Mouse (Mus musculus): Measurements from ENCODE around the gene Plin2.
A peak's percentile ranks its signal among the peaks of the same experiment; 100 is the strongest.
"Not testable (repeated sequence)": the region's sequence is repeated elsewhere in the genome, so short reads cannot be mapped to it uniquely, and the experiment has no call there.

Gene Plin2

DNA sequence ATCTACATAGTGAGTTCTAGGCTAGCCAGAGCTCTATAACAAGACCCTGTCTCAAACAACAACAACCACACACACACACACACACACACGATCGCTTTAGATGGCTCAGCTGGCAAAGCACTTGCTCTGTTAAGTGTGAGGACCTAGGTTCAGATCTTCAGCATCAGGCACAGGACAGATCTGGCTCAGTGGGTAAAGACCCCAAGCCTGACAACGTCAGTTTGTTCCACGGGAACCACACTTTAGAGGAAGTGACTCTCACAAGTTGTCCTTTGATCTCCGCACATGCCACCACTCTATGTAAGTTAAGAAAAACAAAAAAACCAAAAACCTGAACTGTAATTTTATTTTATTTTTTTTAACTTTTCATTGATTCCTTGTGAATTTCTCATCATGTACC is 13.4 kb upstream of the Plin2 start:
- DNase-seq: no peak

DNA sequence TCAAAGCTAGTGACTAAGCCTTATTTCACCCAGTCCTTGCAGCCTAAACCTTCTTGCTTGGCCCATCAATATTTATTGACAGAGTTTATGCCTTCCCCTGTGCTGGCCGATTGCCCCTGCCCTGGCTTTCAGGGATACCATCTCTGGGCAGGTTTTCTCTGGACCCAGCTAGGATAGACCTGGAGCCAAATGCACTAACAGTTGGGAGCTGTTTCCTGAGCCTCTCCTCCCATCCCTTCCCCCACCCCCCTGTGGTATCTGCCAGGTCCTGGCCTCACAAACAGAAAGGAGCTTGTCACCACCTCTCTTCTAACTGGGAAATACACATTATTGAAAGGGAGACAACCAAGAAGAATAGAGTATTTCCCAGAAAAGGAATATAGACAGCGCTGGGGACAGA is 12.0 kb upstream of the Plin2 start:
- no peak for DNase-seq

DNA sequence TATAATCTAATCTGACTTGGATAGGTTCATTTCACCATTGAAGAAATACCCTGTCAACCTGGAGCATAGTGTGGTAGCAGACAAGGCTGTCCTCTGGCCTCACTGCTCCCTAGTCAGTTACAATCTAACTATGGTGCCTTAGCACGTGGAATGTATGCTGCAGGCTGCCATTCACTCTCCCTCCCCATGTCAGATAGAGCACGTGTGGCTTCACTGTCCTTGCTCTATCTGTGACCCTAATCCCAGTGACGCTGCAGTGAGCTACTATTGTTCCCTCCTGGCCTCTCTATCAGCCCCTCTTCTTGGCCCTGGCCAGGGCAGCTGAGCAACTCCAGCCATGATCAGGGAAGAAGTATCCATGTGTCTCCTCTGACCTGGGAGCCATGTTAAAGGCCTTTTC is 11.6 kb upstream of the Plin2 start:
- no peak for DNase-seq

DNA sequence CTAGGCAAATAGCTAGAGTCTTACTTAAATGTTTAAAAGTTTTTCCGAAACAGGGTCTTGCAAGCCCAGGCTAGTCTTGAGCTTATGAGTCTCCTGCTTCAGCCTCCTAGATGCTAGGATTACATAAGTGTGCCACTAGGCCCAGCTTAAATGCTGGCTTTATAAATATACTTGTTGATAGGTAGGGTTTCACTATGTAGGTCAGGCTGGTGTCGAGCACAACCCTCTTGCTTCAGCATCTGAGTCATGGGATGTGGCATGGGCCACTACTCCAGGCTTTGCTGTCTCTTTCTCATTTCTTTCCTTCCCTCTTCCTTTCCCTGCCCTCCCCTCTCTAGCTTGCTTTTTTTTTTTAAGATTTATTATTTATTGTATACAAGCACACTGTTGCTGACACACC is 9.8 kb upstream of the Plin2 start:
- no peak for DNase-seq

DNA sequence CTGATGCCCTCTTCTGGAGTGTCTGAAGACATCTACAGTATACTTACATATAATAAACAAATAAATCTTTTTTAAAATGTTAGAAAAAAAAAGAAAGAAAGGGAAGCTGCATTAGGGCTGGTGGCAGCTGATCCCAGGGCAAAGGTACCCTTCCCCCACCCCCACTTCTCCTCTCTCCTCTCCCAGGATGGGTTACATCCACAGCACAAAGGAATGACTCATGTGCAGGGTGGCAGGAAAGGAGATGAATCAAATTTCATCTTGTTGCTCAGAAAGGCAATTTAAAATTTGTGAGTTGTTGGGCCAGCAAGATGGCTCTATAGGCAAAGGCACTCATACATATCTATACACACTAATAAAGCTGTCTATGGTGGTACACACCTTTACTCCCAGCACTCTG is 6.9 kb upstream of the Plin2 start:
- DNase-seq: no peak

DNA sequence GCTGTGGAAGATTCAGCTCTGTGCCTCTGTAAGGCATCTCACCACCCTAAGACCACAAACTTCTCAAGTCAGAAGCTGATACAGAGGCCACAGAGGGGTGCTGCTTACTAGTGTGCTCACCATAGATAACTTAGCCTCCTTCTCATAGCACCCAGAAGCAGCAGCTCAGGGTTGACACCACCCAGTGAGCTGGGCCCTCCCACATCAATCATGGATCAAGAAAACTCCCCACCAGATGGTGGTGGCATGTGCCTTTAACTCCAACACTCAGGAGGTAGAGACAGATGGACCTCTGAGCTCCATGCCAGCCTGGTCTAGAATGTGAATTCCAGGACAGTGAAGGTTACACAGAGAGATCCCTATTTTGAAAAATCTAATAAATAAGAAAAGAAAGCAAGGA is 4.9 kb upstream of the Plin2 start:
- DNase-seq: not testable (repeated sequence)

DNA sequence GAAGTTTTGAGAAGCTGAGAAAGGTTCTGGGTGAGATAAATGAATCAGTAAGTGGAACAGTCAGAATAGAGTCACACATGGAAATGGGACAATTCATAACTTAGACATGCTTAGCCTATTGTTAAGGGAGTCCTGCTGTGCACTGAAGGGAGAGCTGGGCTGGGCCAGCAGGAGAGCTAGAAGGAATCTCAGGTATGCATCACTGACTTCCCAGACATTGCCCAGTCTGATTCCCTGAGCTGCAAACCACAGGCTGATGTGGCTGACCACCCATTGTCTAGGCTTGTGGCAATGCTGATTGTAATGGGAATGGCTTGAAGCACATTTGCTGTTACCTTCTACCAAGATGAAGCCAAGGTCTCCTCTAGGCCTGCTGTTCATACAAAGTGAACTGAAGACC is 4.3 kb upstream of the Plin2 start:
- not testable (repeated sequence) for DNase-seq

DNA sequence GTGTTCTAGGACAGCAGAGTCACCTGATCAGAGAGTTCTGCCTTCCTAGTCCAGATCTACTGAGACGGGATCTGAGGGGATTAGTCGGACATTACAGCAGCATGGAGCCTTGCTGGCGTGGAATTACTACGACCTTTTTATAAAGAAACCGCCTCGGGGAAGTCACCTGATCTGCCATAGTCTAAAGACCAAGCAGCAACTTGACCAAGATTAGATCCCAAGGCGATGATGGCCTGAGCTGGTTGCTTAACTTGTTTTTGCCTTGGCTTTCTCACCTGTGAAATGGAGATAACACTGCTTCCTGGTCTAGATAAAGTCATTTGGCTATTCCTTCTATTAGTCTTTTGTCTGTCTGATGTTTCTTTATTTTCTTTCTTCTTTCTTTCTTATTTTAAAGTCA is 2.6 kb upstream of the Plin2 start:
- DNase-seq: no peak

DNA sequence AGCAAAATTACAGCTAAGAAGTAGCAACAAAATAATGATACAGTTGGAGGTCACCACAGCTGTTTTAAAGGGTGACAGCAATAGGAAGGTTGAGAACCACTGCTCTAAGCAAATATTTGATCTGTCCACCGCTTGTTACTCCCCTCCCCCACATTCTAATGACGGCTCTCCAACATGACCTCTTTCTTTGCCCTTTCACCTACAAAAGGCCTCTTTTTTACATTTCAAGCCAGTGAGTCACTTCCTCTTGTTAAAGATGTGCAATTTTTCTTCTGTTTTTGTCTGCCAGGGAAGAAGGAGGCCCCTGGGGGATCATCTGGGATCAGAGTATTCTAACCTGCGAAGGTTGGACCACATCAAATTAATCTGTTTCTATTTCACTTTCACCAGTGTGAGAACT is 1.9 kb upstream of the Plin2 start:
- no peak for DNase-seq

DNA sequence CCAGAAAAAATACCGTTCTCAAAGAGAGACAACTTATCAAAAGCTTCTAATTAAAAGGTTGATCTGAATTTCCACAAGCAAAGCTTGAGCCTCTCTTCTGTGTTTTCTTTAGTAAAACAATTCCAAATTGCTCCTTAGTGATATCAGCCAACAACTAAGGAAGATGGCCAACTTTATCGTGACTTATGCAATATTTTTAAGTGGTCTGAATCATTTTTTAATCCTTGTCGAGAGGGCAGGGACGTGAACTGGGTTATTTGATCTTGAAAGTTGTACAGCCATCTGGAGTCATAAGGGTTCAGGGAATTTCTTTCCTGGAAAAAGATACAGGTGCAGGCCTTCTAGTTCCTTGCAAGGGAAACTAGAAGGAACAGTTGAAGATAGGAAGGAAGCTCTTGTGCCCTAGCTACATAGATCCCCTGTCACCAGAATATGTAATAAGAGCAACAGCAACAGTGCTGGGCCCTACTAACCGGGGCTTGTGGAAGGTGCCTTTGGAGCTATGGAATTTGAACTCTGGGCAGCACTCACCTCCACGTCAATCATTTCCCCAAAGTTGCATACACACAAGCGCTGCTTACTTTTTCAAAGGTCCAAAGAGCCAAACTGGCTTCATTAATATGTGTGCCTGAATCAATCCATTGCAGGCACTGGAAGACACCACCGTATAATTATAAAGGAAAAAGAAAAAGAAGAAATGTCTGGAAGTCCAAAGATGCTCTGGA is 884 bp upstream of the Plin2 start:
- peak; percentile 47 to 57 for DNase-seq

DNA sequence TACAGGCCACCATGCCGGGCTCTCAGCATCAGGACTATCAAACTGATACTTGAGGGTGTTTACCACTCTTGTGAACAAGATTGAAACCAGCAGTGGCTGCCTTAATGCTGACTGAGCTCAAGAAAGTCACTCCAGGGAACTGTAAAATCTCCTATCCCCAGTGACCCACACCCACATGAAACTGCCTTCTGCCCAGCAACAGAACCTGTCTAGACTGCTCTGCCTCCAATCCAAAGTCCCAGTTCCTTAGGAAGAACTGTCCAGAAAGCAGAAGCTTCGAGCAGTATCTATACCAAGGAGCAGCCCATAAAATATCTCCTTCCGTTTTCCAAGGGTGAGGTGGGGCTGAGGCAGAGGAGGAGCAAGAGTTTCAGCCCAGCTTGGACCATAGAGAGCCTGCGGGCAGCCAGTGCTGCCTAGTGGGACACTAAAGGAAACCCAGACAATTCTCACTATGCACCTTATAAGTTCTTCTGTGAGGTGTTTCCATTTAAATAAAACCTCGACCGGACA is 563 bp downstream of the Plin2 start:
- peak; percentile 49 to 57 for DNase-seq

DNA sequence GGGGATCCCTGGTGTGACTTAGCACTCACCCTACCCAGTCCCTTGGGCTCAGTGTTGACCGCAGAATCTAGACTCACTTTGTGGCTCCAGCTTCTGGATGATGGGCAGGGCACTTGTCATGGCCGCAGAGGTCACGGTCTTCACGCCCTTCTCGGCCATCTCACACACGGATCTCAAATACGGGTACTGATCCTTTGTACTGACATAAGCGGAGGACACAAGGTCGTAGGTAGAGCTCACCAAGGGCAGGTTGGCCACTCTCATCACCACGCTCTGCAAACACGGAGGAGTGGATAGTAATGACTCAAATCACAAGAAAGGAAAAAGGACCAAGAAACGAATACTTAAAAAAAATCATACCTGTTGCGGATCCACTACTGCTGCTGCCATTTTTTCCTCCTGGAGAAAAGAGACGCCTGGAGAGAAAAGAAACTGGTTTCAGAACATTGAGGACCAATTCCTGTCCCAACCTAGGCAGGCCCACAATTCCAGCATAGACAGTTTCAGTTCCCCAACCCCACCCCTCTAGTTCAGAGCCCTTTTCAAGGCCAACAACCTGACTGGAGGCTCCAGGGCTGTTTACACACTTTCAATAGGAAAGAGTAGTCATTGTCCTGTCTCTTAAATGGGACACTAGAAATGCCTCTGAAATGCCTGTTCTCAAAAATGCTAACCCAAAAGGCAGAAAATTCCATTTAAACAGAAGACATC is 1.4 kb downstream of the Plin2 start:
- DNase-seq: no peak

DNA sequence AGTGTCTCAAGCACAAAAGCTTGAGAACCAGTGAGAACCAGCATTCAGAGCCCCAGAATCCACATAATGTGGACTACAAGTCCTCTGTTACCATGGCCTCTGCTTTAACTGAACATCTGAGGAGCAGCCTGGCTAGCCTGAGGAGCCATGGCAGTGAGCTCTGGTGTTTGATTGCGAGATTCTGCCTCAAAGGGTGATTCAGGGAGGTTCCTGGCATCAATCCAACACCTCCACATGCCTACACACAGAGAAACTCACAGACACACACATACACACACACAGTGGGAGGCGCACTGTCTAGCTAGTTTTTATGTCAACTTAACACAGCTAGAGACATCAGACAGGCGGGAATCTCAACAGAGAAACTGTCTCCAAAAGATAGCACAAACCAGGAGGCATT is 4.3 kb downstream of the Plin2 start:
- no peak for DNase-seq

DNA sequence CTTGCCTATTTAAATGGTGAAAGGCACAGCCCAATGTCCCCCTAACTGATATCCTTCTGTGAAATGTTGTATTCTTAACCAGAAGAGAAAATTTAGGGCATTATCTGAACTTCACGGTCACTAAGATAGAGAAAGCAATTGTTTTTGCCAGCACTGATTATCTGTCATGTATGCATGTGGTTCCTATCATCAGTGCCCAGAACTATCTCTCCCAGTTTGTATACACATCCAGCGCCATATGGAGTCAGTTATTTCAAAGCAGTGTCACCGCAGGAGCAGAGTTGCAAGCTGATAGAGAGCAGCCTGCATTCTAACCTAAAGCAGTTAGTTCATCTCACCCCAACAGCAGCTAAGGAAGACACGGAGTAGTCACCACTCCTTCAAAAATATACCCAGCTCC is 5.9 kb downstream of the Plin2 start:
- DNase-seq: no peak

DNA sequence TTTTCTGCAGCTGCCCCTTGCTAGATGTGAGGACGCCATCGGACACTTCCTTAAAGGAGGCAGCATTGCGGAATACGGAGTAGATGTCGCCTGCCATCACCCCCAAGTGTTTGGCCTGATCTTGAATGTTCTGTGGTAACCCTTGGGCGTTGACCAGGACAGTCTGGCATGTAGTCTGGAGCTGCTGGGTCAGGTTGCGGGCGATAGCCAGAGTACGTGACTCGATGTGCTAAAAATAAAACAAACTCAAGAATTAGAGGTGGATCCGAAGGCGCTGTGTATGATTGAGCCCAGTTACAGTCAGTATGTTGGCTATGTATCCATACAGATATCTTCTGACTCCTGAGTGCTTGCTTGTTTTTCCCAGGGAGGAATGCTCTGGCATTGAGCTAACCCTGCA is 12.7 kb downstream of the Plin2 start:
- no peak for DNase-seq

DNA sequence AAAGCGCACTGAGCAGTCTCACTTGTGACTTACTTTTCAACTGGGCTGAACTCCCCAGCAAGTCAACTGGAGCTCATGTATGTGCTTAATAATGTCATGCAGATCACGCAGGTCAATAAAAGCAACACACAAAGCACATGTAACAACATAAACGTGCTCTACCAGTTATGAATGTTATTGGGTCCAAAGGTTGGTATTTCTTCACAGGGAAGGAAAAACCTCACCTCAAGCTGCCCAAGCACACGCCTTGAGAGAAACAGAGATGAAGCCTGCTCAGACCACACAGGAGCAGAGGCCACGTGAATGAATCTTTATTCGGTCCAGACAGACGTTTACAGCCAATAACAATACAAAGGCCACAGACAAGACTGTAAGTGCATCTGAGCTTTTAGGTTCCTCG is 13.4 kb downstream of the Plin2 start:
- not testable (repeated sequence) for DNase-seq

DNA sequence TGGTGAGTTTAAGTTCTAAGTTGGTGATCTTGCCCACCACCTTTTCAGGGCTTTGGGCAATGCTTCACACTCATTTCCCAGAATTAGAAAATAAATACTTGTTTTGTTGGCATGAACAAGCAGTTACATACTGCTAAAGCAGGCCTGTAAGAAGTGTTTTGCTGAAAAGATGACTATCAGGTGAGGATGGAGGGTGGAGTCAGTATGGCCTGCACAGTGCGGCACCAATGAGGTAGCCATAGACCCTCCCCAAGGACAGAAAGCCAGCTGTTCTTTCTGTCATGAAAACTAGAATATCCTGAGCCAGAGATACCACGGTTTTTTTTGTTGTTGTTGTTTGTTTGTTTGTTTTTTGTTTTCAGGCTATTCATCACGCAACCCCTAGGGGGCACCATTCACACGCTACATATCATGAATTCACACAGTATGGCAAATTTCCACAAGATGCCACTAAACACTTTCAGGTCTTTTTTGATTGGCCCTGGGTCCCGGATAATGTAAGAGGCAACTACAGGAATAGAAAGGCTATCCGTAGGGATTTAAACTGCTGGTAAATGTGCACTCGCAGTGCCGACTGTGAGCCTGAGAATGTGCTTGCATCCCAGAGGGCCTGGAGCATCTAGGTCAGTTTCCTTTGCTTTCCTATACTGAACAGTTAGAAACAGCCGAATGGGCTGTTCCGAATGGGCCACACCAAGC is 18.0 kb downstream of the Plin2 start:
- peak in 1 of 2 experiments; percentile 13 for DNase-seq

DNA sequence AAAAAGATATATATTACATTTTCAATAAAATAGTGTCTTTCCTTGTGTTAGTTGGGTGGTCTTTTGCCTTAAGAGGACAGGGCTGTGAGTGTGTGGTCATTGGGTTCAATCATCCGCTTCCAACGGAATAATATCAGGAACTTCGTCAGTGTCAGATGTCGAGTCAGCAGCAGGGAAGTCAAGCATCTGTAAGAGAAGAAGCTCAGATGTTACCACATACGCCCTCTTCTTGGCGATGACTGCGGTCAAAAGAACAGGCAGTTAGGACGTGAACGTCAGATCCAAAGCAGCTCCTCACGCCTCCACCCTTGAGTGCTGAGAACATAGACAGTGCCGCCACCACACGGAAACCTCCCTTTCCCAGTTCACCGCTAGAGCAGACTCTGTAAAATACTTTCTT is 21.5 kb downstream of the Plin2 start:
- DNase-seq: not testable (repeated sequence)

DNA sequence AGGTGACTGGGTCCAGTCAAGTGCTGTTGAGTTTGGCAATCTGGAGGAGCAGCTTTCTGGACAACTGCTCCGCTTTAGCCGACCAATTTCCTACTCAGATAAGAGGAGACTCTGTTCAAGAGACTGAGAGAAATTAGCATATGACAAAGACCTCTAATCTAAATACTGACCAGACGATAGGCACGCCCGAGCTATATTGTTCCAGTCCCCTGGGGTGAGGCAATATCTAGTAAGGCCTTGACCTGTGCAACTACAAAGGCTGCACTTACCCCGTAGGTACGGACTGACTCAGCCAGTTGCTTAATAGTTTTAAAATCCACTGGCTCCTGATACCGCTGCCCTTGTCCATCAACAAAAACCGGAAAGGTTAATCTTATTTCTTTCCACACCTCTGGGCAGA is 32.3 kb downstream of the Plin2 start:
- DNase-seq: not testable (repeated sequence)

DNA sequence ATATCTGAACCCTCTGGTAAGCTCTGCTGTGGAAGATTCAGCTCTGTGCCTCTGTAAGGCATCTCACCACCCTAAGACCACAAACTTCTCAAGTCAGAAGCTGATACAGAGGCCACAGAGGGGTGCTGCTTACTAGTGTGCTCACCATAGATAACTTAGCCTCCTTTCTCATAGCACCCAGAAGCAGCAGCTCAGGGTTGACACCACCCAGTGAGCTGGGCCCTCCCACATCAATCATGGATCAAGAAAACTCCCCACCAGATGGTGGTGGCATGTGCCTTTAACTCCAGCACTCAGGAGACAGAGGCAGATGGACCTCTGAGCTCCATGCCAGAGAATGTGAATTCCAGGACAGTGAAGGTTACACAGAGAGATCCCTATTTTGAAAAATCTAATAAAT is 35.0 kb downstream of the Plin2 start:
- DNase-seq: not testable (repeated sequence)

DNA sequence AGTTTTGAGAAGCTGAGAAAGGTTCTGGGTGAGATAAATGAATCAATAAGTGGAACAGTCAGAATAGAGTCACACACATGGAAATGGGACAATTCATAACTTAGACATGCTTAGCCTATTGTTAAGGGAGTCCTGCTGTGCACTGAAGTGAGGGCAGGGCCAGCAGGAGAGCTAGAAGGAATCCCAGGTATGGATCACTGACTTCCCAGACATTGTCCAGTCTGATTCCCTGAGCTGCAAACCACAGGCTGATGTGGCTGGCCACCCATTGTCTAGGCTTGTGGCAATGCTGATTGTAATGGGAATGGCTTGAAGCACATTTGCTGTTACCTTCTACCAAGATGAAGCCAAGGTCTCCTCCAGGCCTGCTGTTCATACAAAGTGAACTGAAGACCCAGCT is 35.5 kb downstream of the Plin2 start:
- not testable (repeated sequence) for DNase-seq

DNA sequence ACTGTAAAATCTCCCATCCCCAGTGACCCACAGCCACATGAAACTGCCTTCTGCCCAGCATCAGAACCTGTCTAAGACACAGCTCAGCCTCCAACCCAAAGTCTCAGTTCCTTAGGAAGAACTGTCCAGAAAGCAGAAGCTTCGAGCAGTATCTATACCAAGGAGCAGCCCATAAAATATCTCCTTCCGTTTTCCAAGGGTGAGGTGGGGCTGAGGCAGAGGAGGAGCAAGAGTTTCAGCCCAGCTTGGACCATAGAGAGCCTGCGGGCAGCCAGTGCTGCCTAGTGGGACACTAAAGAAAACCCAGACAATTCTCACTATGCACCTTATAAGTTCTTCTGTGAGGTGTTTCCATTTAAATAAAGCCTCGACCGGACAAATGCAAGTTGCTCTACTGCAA is 37.3 kb downstream of the Plin2 start:
- not testable (repeated sequence) for DNase-seq

DNA sequence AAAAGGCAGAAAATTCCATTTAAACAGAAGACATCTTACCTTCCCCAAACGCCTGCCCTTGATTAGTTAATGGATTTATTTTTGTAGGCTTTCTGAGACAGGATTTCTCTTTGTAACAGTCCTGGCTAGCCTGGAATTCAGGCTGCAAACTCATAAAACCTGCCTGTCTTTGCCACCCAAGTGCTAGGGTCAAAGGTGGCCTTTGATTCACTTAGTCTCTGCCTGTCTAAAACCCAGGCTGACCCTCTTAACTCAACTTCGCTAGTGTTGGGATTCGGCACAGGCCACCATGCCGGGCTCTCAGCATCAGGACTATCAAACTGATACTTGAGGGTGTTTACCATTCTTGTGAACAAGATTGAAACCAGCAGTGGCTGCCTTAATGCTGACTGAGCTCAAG is 38.0 kb downstream of the Plin2 start:
- no peak for DNase-seq

DNA sequence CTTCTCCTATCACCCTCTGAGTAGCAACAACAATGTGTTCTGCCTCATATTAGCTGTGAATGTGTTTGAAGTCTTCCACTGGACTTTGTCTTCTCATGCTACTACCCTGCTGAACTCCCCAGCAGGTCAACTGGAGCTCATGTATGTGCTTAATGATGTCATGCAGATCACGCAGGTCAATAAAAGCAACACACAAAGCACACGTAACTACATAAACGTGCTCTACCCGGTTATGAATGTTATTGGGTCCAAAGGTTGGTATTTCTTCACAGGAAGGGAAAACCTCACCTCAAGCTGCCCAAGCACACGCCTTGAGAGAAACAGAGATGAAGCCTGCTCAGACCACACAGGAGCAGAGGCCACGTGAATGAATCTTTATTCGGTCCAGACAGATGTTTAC is 43.4 kb downstream of the Plin2 start:
- not testable (repeated sequence) for DNase-seq
